Mouse (Mus musculus): ENCODE measurements around the gene Osbpl11. TPM values are rescaled to one million over a fixed set of nuclear protein-coding genes. Genes with fewer than 3 reads are reported as not detected.

Gene Osbpl11
- polyA plus RNA-seq, 1 experiment from 2014 or later: 19.8 TPM

GRCm38 (mm10) chr16:33289981-33290380 lies 105.1 kb downstream of the Osbpl11 start:
- no peak overlapping the region for H3K9ac ChIP-seq (replicated peaks)
- no peak overlapping the region for H3K4me2 ChIP-seq (replicated peaks)
- no peak overlapping the region for H3K4me3 ChIP-seq (replicated peaks)
- H3K27me3 ChIP-seq: no peaks in the 10 kb centered on the region
- peaks cover 4% of the 10 kb centered on the region for H3K9me3 ChIP-seq
- WGBS: 92% methylated on average over 7 of the region's 7 CpGs
- no peak overlapping the region for H3K27ac ChIP-seq
- no peak for ATAC-seq
- peaks cover 89% of the 10 kb centered on the region for H3K36me3 ChIP-seq
- no peaks in the 10 kb centered on the region for H3K4me1 ChIP-seq (replicated peaks)

DNA sequence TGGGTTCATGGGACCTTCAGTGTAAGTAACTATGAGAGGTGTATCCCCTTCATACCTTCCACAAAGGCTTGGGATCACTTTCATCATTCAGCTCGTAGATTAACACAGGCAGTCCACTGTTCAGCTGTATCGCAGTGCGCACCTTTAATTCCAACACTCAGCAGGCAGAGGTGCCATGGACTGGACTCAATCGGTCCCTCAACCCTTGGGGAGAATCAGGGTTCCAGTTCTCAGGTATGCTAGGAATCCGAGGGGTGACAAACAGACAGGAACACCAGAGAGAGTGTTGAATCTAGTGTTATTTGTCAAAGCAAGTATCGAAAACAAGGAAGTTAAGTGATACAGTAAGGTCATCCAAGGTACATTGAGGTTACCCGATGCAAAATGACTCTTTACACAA lies 107.4 kb downstream of the Osbpl11 start:
- Histone ChIP-seq H3K9ac (replicated peaks) (no peak overlapping the region), H3K4me3 (replicated peaks) (no peak overlapping the region), H3K27me3 (no peaks in the 10 kb centered on the region), H3K9me3 (peaks cover 4% of the 10 kb centered on the region), H3K27ac (no peak overlapping the region), H3K4me1 (replicated peaks) (no peaks in the 10 kb centered on the region), H3K36me3 (peaks cover 96% of the 10 kb centered on the region), H3K4me2 (replicated peaks) (no peak overlapping the region)
- 96% methylated on average over 7 of the region's 7 CpGs for WGBS
- ATAC-seq: no peak

Other genes starting within 250 kb of the Osbpl11 start
- gene Iqcg, start 128.9 kb upstream of the Osbpl11 start, polyA plus RNA-seq (2015; fragmentation: Nextera tagmentation; extraction: Ambion mirVana): 5.7 and 5.9 TPM in 2 replicates
- 592 and 613 TPM in 2 replicates for gene Rpl35a, start 128.6 kb upstream of the Osbpl11 start, polyA plus RNA-seq (2015; fragmentation: Nextera tagmentation; extraction: Ambion mirVana)
- gene Lmln, start 122.5 kb upstream of the Osbpl11 start, polyA plus RNA-seq (2015; fragmentation: Nextera tagmentation; extraction: Ambion mirVana): 4.4 and 5.3 TPM in 2 replicates
- 78.2 and 81.9 TPM in 2 replicates for gene Snx4, start 66.4 kb downstream of the Osbpl11 start, polyA plus RNA-seq (2015; fragmentation: Nextera tagmentation; extraction: Ambion mirVana)
- 55.4 and 55.8 TPM in 2 replicates for gene Zfp148, start 195.8 kb downstream of the Osbpl11 start, polyA plus RNA-seq (2015; fragmentation: Nextera tagmentation; extraction: Ambion mirVana)